Mouse (Mus musculus) heart, embryonic 11.5 days (tissue): ENCODE measurements around the gene Sirpa. TPM values are rescaled to one million over a fixed set of nuclear protein-coding genes. Genes with fewer than 3 reads are reported as not detected.
A peak's percentile ranks its signal among the peaks of the same experiment; 100 is the strongest.

Experiments used
- ATAC-seq: fragments of 200-750 bp; cut with Nextera tagmentation; replicated peaks from 2 replicates; pipeline ENCODE4 v1.8.0; 2017; ENCODE audit warnings: moderate library complexity; ENCODE audit not compliant: insufficient number of reproducible peaks, low FRiP score, low TSS enrichment
- H3K27ac ChIP-seq: fragments of 300-500 bp; sonication (generic); 2 replicates; pipeline ENCODE4 v1.5.1; 2014; ENCODE audit warnings: mild to moderate bottlenecking, low read depth, low read length
- H3K27me3 ChIP-seq: fragments of 300-500 bp; sonication (generic); 2 replicates; pipeline ENCODE4 v1.6.1; 2014; ENCODE audit warnings: mild to moderate bottlenecking, low read length, mixed read lengths; ENCODE audit not compliant: control insufficient read depth, insufficient read depth
- H3K36me3 ChIP-seq: fragments of 300-500 bp; sonication (generic); 2 replicates; pipeline ENCODE4 v1.6.1; 2014; ENCODE audit warnings: mild to moderate bottlenecking, low read length, moderate library complexity, mixed read lengths; ENCODE audit not compliant: control insufficient read depth, insufficient read depth
- H3K4me1 ChIP-seq: fragments of 300-500 bp; sonication (generic); 2 replicates; pipeline ENCODE4 v1.6.1; 2014; ENCODE audit warnings: low read length; ENCODE audit not compliant: control insufficient read depth, insufficient read depth
- H3K4me2 ChIP-seq: fragments of 300-500 bp; sonication (generic); 2 replicates; pipeline ENCODE4 v1.6.1; 2014; ENCODE audit warnings: mild to moderate bottlenecking, moderate library complexity
- H3K4me3 ChIP-seq: fragments of 300-500 bp; sonication (generic); 2 replicates; pipeline ENCODE4 v1.5.1; 2014; ENCODE audit warnings: low read depth, low read length
- H3K9ac ChIP-seq: fragments of 300-500 bp; sonication (generic); 2 replicates; pipeline ENCODE4 v1.6.1; 2014; ENCODE audit warnings: mild to moderate bottlenecking, low read depth, low read length, moderate library complexity
- H3K9me3 ChIP-seq: fragments of 300-500 bp; sonication (generic); replicated peaks from 2 replicates; pipeline ENCODE4 v1.6.1; 2016; ENCODE audit warnings: low read length; ENCODE audit not compliant: control insufficient read depth
- WGBS: fragments of 180-500 bp; shearing (Covaris S2); extraction: QIAGEN DNeasy Blood & Tissue Kit; methylation state at CpG from one replicate; pipeline ENCODE4 v1.1.7; 2014; ENCODE audit not compliant: insufficient replicate concordance; 5-methylcytosine and 5-hydroxymethylcytosine counted together
- polyA plus RNA-seq: library from polyadenylated mRNA; unstranded; fragments of >200 nt; fragmentation: Nextera tagmentation; extraction: Ambion mirVana; gene quantifications from 2 replicates; pipeline ENCODE4 v1.2.1, GENCODE M21; 2014

The Sirpa gene
- polyA plus RNA-seq, 1 experiment from 2014 or later = 13.0 TPM

GRCm38 (mm10) chr2:129597581-129597980 lies 4.9 kb downstream of the Sirpa start:
- Histone ChIP-seq H3K4me2 (no peak overlapping the region), H3K4me3 (no peak overlapping the region), H3K9me3 (no peaks in the 10 kb centered on the region), H3K4me1 (peaks cover 34% of the 10 kb centered on the region), H3K9ac (no peak overlapping the region), H3K27me3 (no peaks in the 10 kb centered on the region), H3K27ac (no peak overlapping the region), H3K36me3 (no peaks in the 10 kb centered on the region)
- no peak for ATAC-seq
- 52% methylated on average over 1 of the region's 1 CpGs for WGBS

DNA sequence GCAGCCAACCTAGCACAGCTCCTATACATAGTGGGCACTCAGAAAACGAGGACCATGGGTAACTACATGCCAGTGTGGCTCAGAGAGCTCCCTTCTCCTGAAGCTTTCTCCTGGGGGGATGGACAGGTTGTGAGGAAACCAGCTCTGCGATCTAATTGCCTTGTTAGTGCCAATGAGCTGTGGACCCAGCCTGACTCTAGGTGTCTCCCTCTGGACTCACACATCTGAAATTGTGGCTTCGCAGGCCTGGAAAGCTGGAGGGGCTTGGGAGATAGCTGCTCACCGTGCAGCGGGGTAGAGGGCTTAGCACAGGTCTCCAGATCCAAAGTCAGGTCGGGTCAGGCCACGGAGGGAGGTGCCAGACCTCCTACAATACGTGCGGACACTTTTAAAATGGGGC lies 5.5 kb downstream of the Sirpa start:
- 51% methylated on average over 9 of the region's 9 CpGs for whole genome bisulfite sequencing
- H3K4me2 ChIP-seq = no peak overlapping the region
- no peak for ATAC-seq
- H3K9me3 ChIP-seq = no peaks in the 10 kb centered on the region
- no peaks in the 10 kb centered on the region for H3K36me3 ChIP-seq
- H3K9ac ChIP-seq = no peak overlapping the region
- no peak overlapping the region for H3K27ac ChIP-seq
- peaks cover 34% of the 10 kb centered on the region for H3K4me1 ChIP-seq
- H3K27me3 ChIP-seq = no peaks in the 10 kb centered on the region
- H3K4me3 ChIP-seq = no peak overlapping the region

- H3K27ac ChIP-seq = no peak overlapping the region
- H3K4me2 ChIP-seq = no peak overlapping the region
- H3K9ac ChIP-seq = no peak overlapping the region
- ATAC-seq = no peak
- H3K4me3 ChIP-seq = no peak overlapping the region
- 61% methylated on average over 8 of the region's 8 CpGs for WGBS
- no peaks in the 10 kb centered on the region for H3K36me3 ChIP-seq
- no peaks in the 10 kb centered on the region for H3K9me3 ChIP-seq
- peaks cover 34% of the 10 kb centered on the region for H3K4me1 ChIP-seq
- no peaks in the 10 kb centered on the region for H3K27me3 ChIP-seq
Observed at GRCm38 (mm10) chr2:129599231-129600084, 6.8 kb downstream of the Sirpa start.

DNA sequence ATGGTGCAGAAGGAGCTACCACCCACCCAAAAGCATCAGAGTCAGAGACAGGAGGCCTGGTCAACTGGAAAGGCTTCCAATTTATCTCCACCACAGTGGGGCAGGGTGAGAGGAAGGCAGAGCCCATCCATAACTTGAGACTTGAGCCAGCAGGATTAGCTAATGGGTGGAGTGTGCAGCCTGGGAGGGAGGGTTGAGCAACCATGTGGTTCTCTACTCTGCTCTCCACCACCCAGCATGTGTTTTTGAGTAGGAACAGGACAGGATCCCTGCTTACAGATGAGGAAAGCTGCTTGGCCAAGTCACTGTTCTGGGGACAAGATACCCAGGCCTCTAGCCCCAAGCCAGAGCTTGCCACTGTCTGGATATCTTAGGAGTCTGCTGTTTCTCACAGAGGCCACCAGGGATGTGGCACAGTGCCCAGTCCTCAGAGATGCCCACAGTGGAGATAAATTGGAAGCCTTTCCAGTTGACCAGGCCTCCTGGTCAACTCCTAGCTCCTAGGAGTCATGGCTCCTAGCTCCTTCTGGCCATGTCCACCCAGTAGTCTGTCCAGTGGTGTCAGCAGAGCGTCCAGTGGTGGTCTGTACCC lies 8.5 kb downstream of the Sirpa start:
- Histone ChIP-seq H3K9me3 (no peaks in the 10 kb centered on the region), H3K9ac (no peak overlapping the region), H3K4me1 (peaks cover 24% of the 10 kb centered on the region), H3K36me3 (no peaks in the 10 kb centered on the region), H3K4me2 (no peak overlapping the region), H3K27ac (no peak overlapping the region), H3K4me3 (no peak overlapping the region), H3K27me3 (no peaks in the 10 kb centered on the region)
- WGBS = 67% methylated on average over 1 of the region's 1 CpGs
- ATAC-seq = no peak

- H3K27ac ChIP-seq = no peak overlapping the region
- H3K4me1 ChIP-seq = peaks cover 31% of the 10 kb centered on the region
- no peak overlapping the region for H3K4me2 ChIP-seq
- H3K36me3 ChIP-seq = no peaks in the 10 kb centered on the region
- no peaks in the 10 kb centered on the region for H3K27me3 ChIP-seq
- H3K9me3 ChIP-seq = no peaks in the 10 kb centered on the region
- ATAC-seq = no peak
- H3K4me3 ChIP-seq = no peak overlapping the region
- 76% methylated on average over 10 of the region's 10 CpGs for WGBS
- no peak overlapping the region for H3K9ac ChIP-seq
Observed at GRCm38 (mm10) chr2:129601894-129602663, 9.4 kb downstream of the Sirpa start.

- Histone ChIP-seq H3K4me2 (no peak overlapping the region), H3K36me3 (no peaks in the 10 kb centered on the region), H3K9me3 (no peaks in the 10 kb centered on the region), H3K27me3 (no peaks in the 10 kb centered on the region), H3K4me1 (peaks cover 28% of the 10 kb centered on the region), H3K4me3 (no peak overlapping the region), H3K27ac (no peak overlapping the region), H3K9ac (no peak overlapping the region)
- no peak for ATAC-seq
- WGBS = 90% methylated on average over 7 of the region's 7 CpGs
Observed at GRCm38 (mm10) chr2:129602856-129603255, 10.2 kb downstream of the Sirpa start.

DNA sequence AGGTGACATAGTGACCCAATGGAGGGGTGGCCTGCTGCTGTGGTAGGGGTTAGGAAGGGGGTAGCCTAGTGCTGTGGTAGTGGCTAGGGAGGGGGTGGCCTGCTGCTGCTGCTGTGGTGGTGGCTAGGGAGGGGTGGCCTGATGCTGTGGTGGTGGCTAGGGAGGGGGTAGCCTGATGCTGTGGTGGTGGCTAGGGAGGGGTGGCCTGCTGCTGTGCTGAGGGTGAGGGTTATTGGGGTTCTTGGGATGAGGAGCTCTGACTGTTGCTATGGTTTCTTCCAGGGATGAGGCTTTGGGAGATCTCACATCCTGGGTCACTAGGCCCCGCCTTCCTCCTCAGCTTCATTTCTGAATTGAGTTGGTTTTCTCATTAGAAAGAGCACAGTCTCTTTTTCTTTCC lies 10.9 kb downstream of the Sirpa start:
- peak; percentile 89 for ATAC-seq
- peaks cover 28% of the 10 kb centered on the region for H3K4me1 ChIP-seq
- H3K4me3 ChIP-seq = no peak overlapping the region
- H3K9ac ChIP-seq = 0 out of 2 replicates have a peak overlapping the region, but pooled peaks have one; percentile 43
- no peaks in the 10 kb centered on the region for H3K36me3 ChIP-seq
- no peaks in the 10 kb centered on the region for H3K9me3 ChIP-seq
- H3K27me3 ChIP-seq = no peaks in the 10 kb centered on the region
- 85% methylated on average over 1 of the region's 1 CpGs for WGBS
- no peak overlapping the region for H3K4me2 ChIP-seq
- H3K27ac ChIP-seq = no peak overlapping the region

GRCm38 (mm10) chr2:129604032-129604431 lies 11.4 kb downstream of the Sirpa start:
- H3K4me3 ChIP-seq = no peak overlapping the region
- peaks cover 28% of the 10 kb centered on the region for H3K4me1 ChIP-seq
- no peaks in the 10 kb centered on the region for H3K27me3 ChIP-seq
- ATAC-seq = no peak
- H3K9ac ChIP-seq = no peak overlapping the region
- H3K9me3 ChIP-seq = no peaks in the 10 kb centered on the region
- H3K36me3 ChIP-seq = no peaks in the 10 kb centered on the region
- H3K27ac ChIP-seq = no peak overlapping the region
- H3K4me2 ChIP-seq = no peak overlapping the region
- 24% methylated on average over 6 of the region's 6 CpGs for WGBS
